Mouse (Mus musculus) cerebellum, postnatal 4 days (tissue): Measurements from ENCODE around the gene Tlr8.
"Not testable (repeated sequence)": the region's sequence is repeated elsewhere in the genome, so short reads cannot be mapped to it uniquely, and the experiment has no call there.

ENCODE experiments used
- DNase-seq, 2 experiments: peaks; one replicate each; pipeline ENCODE4 v3.0.0; 2022; ENCODE audit warnings: low spot score in 2 of 2, mixed read lengths in 1 of 2

Gene Tlr8

GRCm38 (mm10) chrX:167264086-167264485 lies at the start of gene Tlr8:
TSS of gene Tlr8 (minus strand) at chrX:167264329.
- no peak for DNase-seq

GRCm38 (mm10) chrX:167302061-167302460 lies 37.9 kb upstream of the Tlr8 start:
- DNase-seq: not testable (repeated sequence)

- peak; percentile 23 to 69 for DNase-seq
Observed at GRCm38 (mm10) chrX:167276953-167277352, 12.8 kb upstream of the Tlr8 start.

DNA sequence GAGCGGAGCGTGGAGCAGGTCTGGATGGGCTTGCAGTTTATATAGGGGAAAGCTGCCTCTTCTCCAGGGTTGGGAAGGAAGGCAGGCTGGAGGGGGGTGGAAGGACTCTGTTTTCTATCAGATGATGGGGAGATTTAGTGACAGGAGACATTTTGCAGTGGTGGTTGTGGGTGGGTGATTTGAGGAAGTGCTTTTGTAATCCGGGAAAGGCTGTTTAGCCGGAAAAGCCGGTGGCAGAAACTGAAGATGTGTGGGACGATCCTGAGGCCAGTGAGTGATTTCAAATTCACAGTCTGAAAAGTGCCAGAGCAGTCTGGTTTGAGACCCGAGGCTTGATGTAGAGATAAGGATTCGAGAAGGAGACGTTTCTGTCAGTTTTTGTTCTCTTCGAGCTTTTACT lies 12.4 kb upstream of the Tlr8 start:
- DNase-seq: no peak

- no peak for DNase-seq
Observed at GRCm38 (mm10) chrX:167263530-167263929, 599 bp downstream of the Tlr8 start.

DNA sequence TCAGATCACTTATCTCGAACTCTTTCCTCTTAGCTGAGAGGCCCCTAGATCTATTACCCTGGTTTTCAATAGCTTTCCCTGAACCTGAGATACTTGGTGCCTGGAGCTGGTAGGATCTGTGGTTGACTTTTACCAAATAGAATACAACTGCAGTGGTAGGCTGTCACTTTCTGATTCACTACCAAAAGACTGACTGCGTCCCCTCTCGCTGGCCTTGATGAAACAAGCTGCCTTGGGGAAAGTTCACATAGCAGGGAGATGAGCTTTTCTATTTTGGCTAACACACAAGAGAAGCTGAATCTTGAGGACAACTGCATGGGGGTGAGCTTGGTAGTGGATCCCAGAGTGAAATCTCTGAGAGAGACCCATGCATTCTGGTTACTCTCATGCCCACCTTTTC lies 22.4 kb downstream of the Tlr8 start:
- DNase-seq: no peak

GRCm38 (mm10) chrX:167239293-167239921 lies 24.7 kb downstream of the Tlr8 start:
- DNase-seq: no peak

GRCm38 (mm10) chrX:167233104-167233687 lies 30.9 kb downstream of the Tlr8 start:
- DNase-seq: peak; percentile 54 to 75

GRCm38 (mm10) chrX:167231150-167231549 lies 33.0 kb downstream of the Tlr8 start:
- DNase-seq: no peak

GRCm38 (mm10) chrX:167229819-167230218 lies 34.3 kb downstream of the Tlr8 start:
- DNase-seq: no peak

GRCm38 (mm10) chrX:167229206-167229605 lies 34.9 kb downstream of the Tlr8 start:
- DNase-seq: peak in 1 of 2 experiments; percentile 40

DNA sequence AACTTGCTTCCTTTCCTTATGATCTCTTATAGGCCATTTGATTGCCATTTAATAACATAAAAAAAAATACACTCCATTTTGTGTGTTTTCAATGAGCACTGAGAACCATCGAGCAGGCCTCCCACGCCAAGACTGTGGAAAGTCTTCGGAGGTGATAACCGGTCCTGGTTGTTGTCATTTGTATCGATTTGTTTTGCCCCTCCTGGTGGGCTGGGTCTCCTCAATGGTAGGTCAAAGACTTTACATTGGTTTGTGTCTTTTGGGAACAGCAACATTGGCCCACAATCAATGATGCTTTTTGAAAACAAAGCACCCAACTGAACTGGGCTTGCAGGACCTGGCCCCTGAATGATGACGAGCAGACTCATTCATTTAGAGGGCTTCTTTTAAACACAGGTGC lies 36.4 kb downstream of the Tlr8 start:
- no peak for DNase-seq

GRCm38 (mm10) chrX:167227138-167227537 lies 37.0 kb downstream of the Tlr8 start:
- no peak for DNase-seq

DNA sequence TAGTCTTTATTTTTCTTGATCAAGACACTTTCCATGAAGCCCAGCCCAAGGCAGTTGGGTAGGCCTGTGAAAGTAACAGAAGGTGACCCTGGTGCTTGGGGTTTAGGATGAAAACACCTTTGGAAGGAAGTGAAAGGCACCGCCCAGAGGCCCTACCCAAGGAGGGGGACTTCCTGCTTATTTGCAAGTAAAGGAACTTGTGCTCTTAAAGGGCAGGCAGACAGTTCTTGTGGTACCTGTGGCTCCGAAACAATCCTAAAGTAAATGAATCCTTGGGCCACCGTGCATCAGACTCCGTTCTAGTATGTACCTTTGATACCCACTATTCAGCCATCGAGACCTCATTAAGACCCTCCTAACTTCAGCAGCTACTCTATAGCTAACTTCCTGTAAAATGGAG lies 37.6 kb downstream of the Tlr8 start:
- DNase-seq: no peak

- no peak for DNase-seq
Observed at GRCm38 (mm10) chrX:167212707-167213106, 51.4 kb downstream of the Tlr8 start.

DNA sequence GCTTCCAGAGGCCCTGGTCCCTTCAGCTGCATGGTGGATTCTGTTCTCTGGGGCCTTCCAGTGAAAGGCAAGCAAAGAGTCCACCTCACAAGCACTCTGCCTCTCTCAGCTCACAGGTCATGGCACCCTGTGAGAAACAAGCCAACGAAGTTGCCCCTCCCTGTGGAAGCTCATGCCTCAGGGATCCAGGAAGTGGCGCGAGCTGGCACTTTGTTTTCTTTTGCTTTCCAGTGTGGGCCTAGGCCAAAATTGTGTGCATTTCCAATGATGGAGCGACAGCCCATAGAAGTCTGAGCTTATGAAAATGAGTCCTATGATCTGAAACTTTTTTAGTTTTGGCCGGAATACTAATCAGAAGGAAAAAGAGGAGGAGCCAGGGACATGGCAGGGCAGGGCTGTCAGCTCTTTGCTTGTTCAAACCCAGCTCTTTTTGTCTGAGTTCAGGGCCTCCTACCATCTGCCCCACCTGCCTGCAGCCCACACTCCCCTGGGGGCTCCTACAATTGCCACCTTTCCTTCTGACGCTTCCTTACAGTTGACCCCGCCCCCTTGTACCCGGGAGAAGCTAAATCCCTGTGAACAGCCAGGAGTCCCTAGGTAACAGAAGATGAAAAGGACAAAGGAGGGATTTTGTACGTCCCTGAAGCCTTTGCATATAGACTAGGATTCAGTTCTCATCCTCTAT lies 52.1 kb downstream of the Tlr8 start:
- no peak for DNase-seq

DNA sequence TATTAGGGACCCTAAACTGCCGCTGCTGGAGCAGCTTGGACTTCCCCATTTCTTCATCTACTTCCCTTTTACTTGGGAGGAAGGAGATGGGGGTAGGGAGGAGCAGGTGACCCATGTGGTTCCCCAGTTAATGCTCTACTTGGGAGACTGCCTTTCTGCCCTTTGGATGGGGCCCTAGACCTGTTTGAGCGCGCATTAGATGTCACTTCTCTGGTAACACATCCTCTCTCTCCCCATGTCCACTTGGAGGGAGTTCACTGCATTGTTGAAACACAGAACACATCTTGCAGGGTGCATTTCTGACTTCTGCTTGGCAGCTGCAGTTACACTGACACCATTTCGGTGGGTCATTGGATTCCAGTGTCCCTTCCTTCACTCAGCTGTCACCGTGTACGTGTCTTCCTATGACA lies 53.8 kb downstream of the Tlr8 start:
- DNase-seq: no peak

- no peak for DNase-seq
Observed at GRCm38 (mm10) chrX:167209828-167210227, 54.3 kb downstream of the Tlr8 start.

DNA sequence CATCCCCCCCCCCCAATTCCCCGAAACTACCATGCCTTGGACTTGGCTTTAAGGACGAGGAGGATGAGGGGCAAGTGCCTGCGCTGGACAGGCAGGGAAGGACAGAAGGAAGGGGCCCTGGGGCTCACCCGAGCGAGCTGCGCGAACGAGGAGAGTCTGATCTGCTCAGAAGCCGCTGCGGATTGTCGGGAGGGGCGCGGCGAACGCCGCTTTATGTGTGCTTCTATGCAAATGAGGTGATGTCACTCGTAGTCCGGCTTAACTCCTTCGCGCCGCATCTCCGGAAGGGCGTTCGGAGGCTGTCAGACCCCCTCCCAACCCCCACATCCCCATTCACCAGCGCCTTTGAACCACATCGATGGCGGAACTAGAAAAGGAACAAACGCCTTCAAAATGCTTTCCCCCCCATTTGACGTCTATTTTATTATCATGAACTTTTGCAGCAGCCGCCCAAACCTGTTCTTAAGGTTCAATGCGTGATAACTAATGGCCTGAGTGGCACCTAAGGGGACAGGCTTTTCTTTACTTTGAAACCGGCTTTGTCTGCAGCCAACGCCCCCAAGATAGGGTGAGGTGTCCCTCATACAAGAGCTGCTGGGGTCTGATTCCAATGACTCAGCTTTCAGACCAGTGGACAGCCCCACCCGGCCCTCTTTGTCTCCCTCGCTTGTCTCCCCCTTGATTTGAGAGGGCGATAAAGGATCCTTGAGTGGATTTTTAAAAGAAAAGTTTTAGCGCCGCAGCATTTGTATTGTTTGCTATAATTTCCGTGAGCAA lies 55.0 kb downstream of the Tlr8 start, which contains the start of gene Tmsb4x:
Gene Tmsb4x (minus strand): TSS at position 338 of the 777 bp plus-strand sequence.
- DNase-seq: peak; percentile 61 to 84

GRCm38 (mm10) chrX:167208506-167208820 lies 55.7 kb downstream of the Tlr8 start:
- peak in 1 of 2 experiments; percentile 34 for DNase-seq

- no peak for DNase-seq
Observed at GRCm38 (mm10) chrX:167207741-167208505, 56.2 kb downstream of the Tlr8 start.
